Mouse (Mus musculus): ENCODE measurements around the gene Fkbpl. TPM values are rescaled to one million over a fixed set of nuclear protein-coding genes. Genes with fewer than 3 reads are reported as not detected.

Fkbpl gene
- polyA plus RNA-seq, 1 experiment from 2014 or later = 4.0 TPM

- peak overlapping the region; percentile 25; the same call in 1 of the 2 replicates for H3K4me2 ChIP-seq
- H3K4me1 ChIP-seq (replicated peaks) = peaks cover 5% of the 10 kb centered on the region; the same call in 1 of the 2 replicates
- H3K36me3 ChIP-seq (replicated peaks) = no peaks in the 10 kb centered on the region
- H3K9me3 ChIP-seq (replicated peaks) = no peaks in the 10 kb centered on the region
- H3K9ac ChIP-seq = no peak overlapping the region
- no peak overlapping the region for H3K4me3 ChIP-seq (replicated peaks)
- WGBS (ENCODE audit: insufficient replicate concordance) = 14% methylated on average over 93 of the region's 93 CpGs
- peaks cover 69% of the 10 kb centered on the region for H3K27me3 ChIP-seq
- no peak for ATAC-seq (ENCODE audit: insufficient read depth)
- H3K27ac ChIP-seq (replicated peaks) = no peak overlapping the region
Measured at GRCm38 (mm10) chr17:34671151-34672066, 26.8 kb downstream of the Fkbpl start.

- Histone ChIP-seq H3K9me3 (replicated peaks) (no peaks in the 10 kb centered on the region), H3K4me2 (no peak overlapping the region), H3K4me3 (replicated peaks) (no peak overlapping the region), H3K4me1 (replicated peaks) (peaks cover 5% of the 10 kb centered on the region; the same call in 1 of the 2 replicates), H3K27me3 (peaks cover 74% of the 10 kb centered on the region), H3K36me3 (replicated peaks) (no peaks in the 10 kb centered on the region), H3K9ac (no peak overlapping the region), H3K27ac (replicated peaks) (no peak overlapping the region)
- no peak for ATAC-seq (ENCODE audit: insufficient read depth)
- 30% methylated on average over 49 of the region's 49 CpGs for WGBS (ENCODE audit: insufficient replicate concordance)
Measured at GRCm38 (mm10) chr17:34672246-34672792, 27.8 kb downstream of the Fkbpl start.

- 67% methylated on average over 7 of the region's 7 CpGs for WGBS (ENCODE audit: insufficient replicate concordance)
Measured at GRCm38 (mm10) chr17:34673139-34673538, 28.6 kb downstream of the Fkbpl start.

GRCm38 (mm10) chr17:34674524-34675204 lies 30.1 kb downstream of the Fkbpl start:
- WGBS (ENCODE audit: insufficient replicate concordance) = 49% methylated on average over 11 of the region's 11 CpGs
- H3K27ac ChIP-seq (replicated peaks) = no peak overlapping the region
- H3K27me3 ChIP-seq = peaks cover 91% of the 10 kb centered on the region
- no peak overlapping the region for H3K4me2 ChIP-seq
- H3K4me1 ChIP-seq (replicated peaks) = peaks cover 5% of the 10 kb centered on the region; the same call in 1 of the 2 replicates
- H3K9me3 ChIP-seq (replicated peaks) = no peaks in the 10 kb centered on the region
- H3K9ac ChIP-seq = no peak overlapping the region
- ATAC-seq (ENCODE audit: insufficient read depth) = no peak
- H3K36me3 ChIP-seq (replicated peaks) = no peaks in the 10 kb centered on the region
- H3K4me3 ChIP-seq (replicated peaks) = no peak overlapping the region

More at GRCm38 (mm10) chr17:34673139-34673538, 28.6 kb downstream of the Fkbpl start:
- H3K4me2 ChIP-seq = no peak overlapping the region
- no peaks in the 10 kb centered on the region for H3K9me3 ChIP-seq (replicated peaks)
- no peaks in the 10 kb centered on the region for H3K36me3 ChIP-seq (replicated peaks)
- ATAC-seq (ENCODE audit: insufficient read depth) = no peak
- no peak overlapping the region for H3K27ac ChIP-seq (replicated peaks)
- peaks cover 78% of the 10 kb centered on the region for H3K27me3 ChIP-seq
- H3K4me1 ChIP-seq (replicated peaks) = peaks cover 5% of the 10 kb centered on the region; the same call in 1 of the 2 replicates
- no peak overlapping the region for H3K4me3 ChIP-seq (replicated peaks)
- no peak overlapping the region for H3K9ac ChIP-seq

GRCm38 (mm10) chr17:34675205-34676092 lies 30.9 kb downstream of the Fkbpl start:
- no peak overlapping the region for H3K4me2 ChIP-seq
- H3K4me1 ChIP-seq (replicated peaks) = peaks cover 5% of the 10 kb centered on the region; the same call in 1 of the 2 replicates
- H3K36me3 ChIP-seq (replicated peaks) = no peaks in the 10 kb centered on the region
- H3K27ac ChIP-seq (replicated peaks) = no peak overlapping the region
- H3K9ac ChIP-seq = no peak overlapping the region
- no peak for ATAC-seq (ENCODE audit: insufficient read depth)
- WGBS (ENCODE audit: insufficient replicate concordance) = 54% methylated on average over 13 of the region's 13 CpGs
- H3K4me3 ChIP-seq (replicated peaks) = no peak overlapping the region
- H3K27me3 ChIP-seq = peaks cover 91% of the 10 kb centered on the region
- H3K9me3 ChIP-seq (replicated peaks) = no peaks in the 10 kb centered on the region

- Histone ChIP-seq H3K27me3 (peaks cover 91% of the 10 kb centered on the region), H3K4me3 (replicated peaks) (no peak overlapping the region), H3K27ac (replicated peaks) (no peak overlapping the region), H3K4me1 (replicated peaks) (peaks cover 5% of the 10 kb centered on the region; the same call in 1 of the 2 replicates), H3K9me3 (replicated peaks) (no peaks in the 10 kb centered on the region), H3K4me2 (no peak overlapping the region), H3K36me3 (replicated peaks) (no peaks in the 10 kb centered on the region), H3K9ac (no peak overlapping the region)
- 55% methylated on average over 6 of the region's 6 CpGs for WGBS (ENCODE audit: insufficient replicate concordance)
- ATAC-seq (ENCODE audit: insufficient read depth) = no peak
Measured at GRCm38 (mm10) chr17:34676093-34676460, 31.5 kb downstream of the Fkbpl start.

GRCm38 (mm10) chr17:34676671-34677070 lies 32.1 kb downstream of the Fkbpl start:
- WGBS (ENCODE audit: insufficient replicate concordance) = 61% methylated on average over 12 of the region's 12 CpGs
- H3K9me3 ChIP-seq (replicated peaks) = no peaks in the 10 kb centered on the region
- no peak overlapping the region for H3K9ac ChIP-seq
- no peak overlapping the region for H3K4me2 ChIP-seq
- no peak overlapping the region for H3K4me3 ChIP-seq (replicated peaks)
- peaks cover 91% of the 10 kb centered on the region for H3K27me3 ChIP-seq
- peaks cover 3% of the 10 kb centered on the region; the same call in 1 of the 2 replicates for H3K4me1 ChIP-seq (replicated peaks)
- H3K27ac ChIP-seq (replicated peaks) = no peak overlapping the region
- H3K36me3 ChIP-seq (replicated peaks) = no peaks in the 10 kb centered on the region
- ATAC-seq (ENCODE audit: insufficient read depth) = no peak

GRCm38 (mm10) chr17:34680191-34680590 lies 35.6 kb downstream of the Fkbpl start:
- Histone ChIP-seq H3K9me3 (replicated peaks) (no peaks in the 10 kb centered on the region), H3K36me3 (replicated peaks) (no peaks in the 10 kb centered on the region), H3K4me2 (no peak overlapping the region), H3K27me3 (peaks cover 63% of the 10 kb centered on the region), H3K4me3 (replicated peaks) (no peak overlapping the region), H3K27ac (replicated peaks) (no peak overlapping the region), H3K4me1 (replicated peaks) (no peaks in the 10 kb centered on the region), H3K9ac (no peak overlapping the region)
- no peak for ATAC-seq (ENCODE audit: insufficient read depth)
- 74% methylated on average over 26 of the region's 26 CpGs for WGBS (ENCODE audit: insufficient replicate concordance)

GRCm38 (mm10) chr17:34680621-34681020 lies 36.1 kb downstream of the Fkbpl start:
- peaks cover 59% of the 10 kb centered on the region for H3K27me3 ChIP-seq
- H3K27ac ChIP-seq (replicated peaks) = no peak overlapping the region

GRCm38 (mm10) chr17:34681132-34681571 lies 36.6 kb downstream of the Fkbpl start:
- Histone ChIP-seq H3K4me2 (no peak overlapping the region), H3K9ac (no peak overlapping the region), H3K36me3 (replicated peaks) (no peaks in the 10 kb centered on the region), H3K4me1 (replicated peaks) (no peaks in the 10 kb centered on the region), H3K27ac (replicated peaks) (no peak overlapping the region), H3K4me3 (replicated peaks) (no peak overlapping the region), H3K27me3 (peaks cover 54% of the 10 kb centered on the region), H3K9me3 (replicated peaks) (no peaks in the 10 kb centered on the region)
- ATAC-seq (ENCODE audit: insufficient read depth) = no peak
- 20% methylated on average over 17 of the region's 17 CpGs for WGBS (ENCODE audit: insufficient replicate concordance)

More at GRCm38 (mm10) chr17:34680621-34681020, 36.1 kb downstream of the Fkbpl start:
- H3K4me2 ChIP-seq = no peak overlapping the region
- H3K36me3 ChIP-seq (replicated peaks) = no peaks in the 10 kb centered on the region
- H3K9me3 ChIP-seq (replicated peaks) = no peaks in the 10 kb centered on the region
- no peaks in the 10 kb centered on the region for H3K4me1 ChIP-seq (replicated peaks)
- no peak overlapping the region for H3K9ac ChIP-seq
- no peak overlapping the region for H3K4me3 ChIP-seq (replicated peaks)
- WGBS (ENCODE audit: insufficient replicate concordance) = 66% methylated on average over 4 of the region's 4 CpGs
- no peak for ATAC-seq (ENCODE audit: insufficient read depth)
